Mouse (Mus musculus): ENCODE results near the gene Sh3glb1.

The Sh3glb1 gene

GRCm38 (mm10) chr3:144714606-144715005 lies 5.5 kb downstream of the Sh3glb1 start:
- no peak for DNase-seq (ENCODE audit: low spot score)

DNA sequence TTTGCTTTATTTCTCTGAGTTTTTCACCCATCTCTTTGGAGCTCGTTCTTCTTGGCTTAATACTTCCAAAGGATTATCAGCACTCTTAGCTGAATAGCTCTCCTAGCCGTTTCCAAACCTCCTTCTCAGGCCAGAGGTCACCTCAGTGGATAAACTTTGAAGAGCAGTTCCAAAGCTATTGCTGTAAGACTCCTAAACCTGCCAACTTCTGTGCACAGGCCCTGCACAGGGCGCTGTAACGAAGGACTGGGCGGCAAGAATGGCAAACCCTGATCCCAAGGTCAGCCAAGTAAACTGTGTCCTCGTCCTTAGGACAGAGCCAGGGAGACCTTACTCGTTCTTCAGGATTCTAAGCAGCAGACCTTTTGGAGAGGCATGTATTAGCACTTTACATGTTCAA lies 6.0 kb downstream of the Sh3glb1 start:
- DNase-seq (ENCODE audit: low spot score), result peak; percentile 34

DNA sequence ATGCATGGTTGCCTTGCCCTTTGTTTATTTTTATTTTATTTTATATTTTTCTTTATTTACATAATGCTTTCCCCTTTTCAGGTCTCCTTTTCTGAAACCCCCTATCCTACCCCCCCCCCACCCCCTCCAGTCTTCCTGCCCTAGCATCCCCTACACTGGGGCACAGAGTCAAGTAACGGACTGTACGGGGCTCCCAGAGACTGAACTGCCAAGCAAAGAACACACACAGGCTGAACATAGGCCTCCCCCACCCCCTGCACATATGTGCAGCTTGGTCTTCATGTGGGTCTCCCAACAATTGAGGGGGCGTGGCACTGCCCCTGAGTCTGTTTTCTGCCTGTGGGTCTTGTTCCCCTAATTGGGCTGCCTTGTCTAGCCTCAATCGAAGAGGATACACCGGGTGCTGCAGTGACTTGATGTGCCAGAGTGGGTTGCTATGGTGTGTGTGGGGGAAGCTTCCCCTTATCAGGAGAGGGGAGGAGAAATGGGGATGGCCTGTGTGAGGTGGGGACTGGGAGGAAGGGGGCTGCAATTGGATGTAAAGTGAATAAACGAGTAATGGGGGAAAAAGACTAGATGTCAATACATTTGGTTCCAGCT lies 8.4 kb downstream of the Sh3glb1 start:
- DNase-seq (ENCODE audit: low spot score), result no peak

DNA sequence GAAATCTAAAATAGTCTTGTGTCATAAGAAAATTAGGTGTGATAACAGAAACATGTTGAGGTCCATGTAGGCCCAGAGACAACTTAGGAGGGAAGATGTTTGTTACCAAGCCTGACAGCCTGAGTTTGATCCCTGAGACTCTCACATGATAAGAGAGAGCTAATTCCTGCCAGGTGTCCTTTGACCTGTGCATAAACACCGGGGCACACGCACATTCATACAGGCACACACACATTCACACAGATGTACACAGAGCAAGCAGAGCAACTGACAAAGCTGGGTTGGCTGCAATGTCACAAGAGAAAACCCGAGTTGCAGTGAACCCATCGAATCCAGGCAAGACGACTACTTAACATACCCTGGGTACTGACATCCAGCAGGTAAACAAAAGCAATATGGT lies 11.5 kb downstream of the Sh3glb1 start:
- DNase-seq (ENCODE audit: low spot score), result no peak

GRCm38 (mm10) chr3:144703959-144704358 lies 16.2 kb downstream of the Sh3glb1 start:
- DNase-seq (ENCODE audit: low spot score), result no peak

DNA sequence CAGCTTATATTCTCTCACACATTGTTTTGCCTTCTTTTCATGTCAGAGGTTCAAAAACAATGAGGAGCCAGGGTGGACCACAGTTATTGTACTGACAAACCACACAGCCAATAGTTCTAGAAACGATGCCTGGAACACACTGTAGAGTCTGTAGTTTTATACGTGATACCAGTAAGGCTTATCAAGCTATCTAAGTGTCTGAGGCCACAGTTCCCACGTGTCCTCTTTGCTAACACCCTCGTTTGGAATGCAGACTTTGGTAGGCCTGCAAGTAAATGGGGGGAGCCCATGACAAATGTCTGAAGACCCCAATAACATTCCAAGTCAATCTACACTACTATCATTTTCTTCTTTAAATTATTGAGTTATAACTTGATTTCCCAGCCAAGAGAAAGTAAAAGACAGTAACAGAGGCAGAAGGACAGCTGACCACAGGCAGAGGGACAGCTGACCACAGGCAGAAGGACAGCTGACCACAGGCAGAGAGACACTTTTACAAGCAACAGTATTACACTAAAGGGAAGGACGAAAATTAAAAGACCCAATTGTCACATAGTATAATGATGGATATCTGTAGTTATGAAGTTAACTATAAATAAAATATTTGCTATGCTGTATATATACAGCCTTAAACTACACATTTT lies 21.2 kb downstream of the Sh3glb1 start:
- no peak for DNase-seq (ENCODE audit: low spot score)

DNA sequence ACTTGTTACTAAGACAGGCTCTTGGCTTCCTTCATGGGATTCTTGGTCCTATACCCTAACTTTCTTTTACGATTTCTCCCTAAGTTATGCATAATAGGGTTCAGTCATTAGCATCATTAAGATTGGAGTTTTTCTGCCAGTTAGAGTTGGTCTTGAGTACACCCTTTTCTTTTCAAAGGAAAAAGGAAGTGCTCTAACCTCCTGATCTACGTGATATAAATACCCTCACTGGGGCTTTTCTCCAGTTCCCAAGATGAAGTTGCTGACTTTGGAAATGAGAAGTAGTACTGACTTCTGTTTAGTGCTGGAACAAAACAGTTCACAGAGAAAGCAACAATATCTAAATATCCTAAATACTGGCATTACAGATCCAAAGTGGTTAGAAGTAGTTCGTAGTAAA lies 22.2 kb downstream of the Sh3glb1 start:
- DNase-seq (ENCODE audit: low spot score), result no peak

- no peak for DNase-seq (ENCODE audit: low spot score)
Observed at GRCm38 (mm10) chr3:144697154-144697553, 23.0 kb downstream of the Sh3glb1 start.

GRCm38 (mm10) chr3:144694941-144695340 lies 25.2 kb downstream of the Sh3glb1 start:
- DNase-seq (ENCODE audit: low spot score), result no peak

- DNase-seq (ENCODE audit: low spot score), result no peak
Observed at GRCm38 (mm10) chr3:144694040-144694439, 26.1 kb downstream of the Sh3glb1 start.

- DNase-seq (ENCODE audit: low spot score), result no peak
Observed at GRCm38 (mm10) chr3:144692052-144692451, 28.1 kb downstream of the Sh3glb1 start.

GRCm38 (mm10) chr3:144689236-144689635 lies 30.9 kb downstream of the Sh3glb1 start:
- no peak for DNase-seq (ENCODE audit: low spot score)

DNA sequence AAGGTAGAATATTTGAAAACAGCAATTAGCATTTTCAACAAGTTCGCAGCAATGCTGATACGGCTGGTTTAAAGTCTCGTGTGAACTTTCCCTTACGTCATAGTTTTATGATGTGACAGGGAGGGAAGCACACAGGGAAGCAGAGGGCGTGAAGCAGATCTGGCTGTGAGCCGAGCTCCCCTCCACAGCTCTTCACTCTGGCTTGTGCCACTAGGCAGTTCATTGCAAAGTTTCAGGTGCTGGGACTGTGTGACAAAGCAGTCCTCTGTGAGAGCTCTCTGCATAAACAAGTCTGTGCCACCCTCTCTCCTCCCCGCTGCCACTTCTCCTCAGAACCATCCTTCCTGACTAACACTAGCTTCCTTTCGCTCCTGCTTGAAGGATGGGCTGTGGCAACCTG lies 31.9 kb downstream of the Sh3glb1 start:
- no peak for DNase-seq (ENCODE audit: low spot score)

- no peak for DNase-seq (ENCODE audit: low spot score)
Observed at GRCm38 (mm10) chr3:144687618-144688017, 32.5 kb downstream of the Sh3glb1 start.

- no peak for DNase-seq (ENCODE audit: low spot score)
Observed at GRCm38 (mm10) chr3:144686146-144686545, 34.0 kb downstream of the Sh3glb1 start.

- DNase-seq (ENCODE audit: low spot score), result no peak
Observed at GRCm38 (mm10) chr3:144683136-144683814, 36.9 kb downstream of the Sh3glb1 start.

GRCm38 (mm10) chr3:144681542-144681941 lies 38.6 kb downstream of the Sh3glb1 start:
- no peak for DNase-seq (ENCODE audit: low spot score)

GRCm38 (mm10) chr3:144679701-144680159 lies 40.4 kb downstream of the Sh3glb1 start:
- DNase-seq (ENCODE audit: low spot score), result no peak

GRCm38 (mm10) chr3:144679137-144679536 lies 41.0 kb downstream of the Sh3glb1 start:
- DNase-seq (ENCODE audit: low spot score), result no peak

- DNase-seq (ENCODE audit: low spot score), result no peak
Observed at GRCm38 (mm10) chr3:144677751-144678150, 42.4 kb downstream of the Sh3glb1 start.

GRCm38 (mm10) chr3:144676249-144676648 lies 43.9 kb downstream of the Sh3glb1 start:
- no peak for DNase-seq (ENCODE audit: low spot score)

GRCm38 (mm10) chr3:144672016-144672415 lies 48.1 kb downstream of the Sh3glb1 start:
- DNase-seq (ENCODE audit: low spot score), result no peak
